Mouse (Mus musculus): ENCODE data around the gene Esr2. TPM values are rescaled to one million over a fixed set of nuclear protein-coding genes. Genes with fewer than 3 reads are reported as not detected.
"Not testable (repeated sequence)": the region's sequence is repeated elsewhere in the genome, so short reads cannot be mapped to it uniquely, and the experiment has no call there.

Gene Esr2
- total and polyA plus RNA-seq, 2 experiments from 2014 or later: 0.14 to 1.2 TPM

- no peak for TF ChIP-seq CTCF (IDR thresholded peaks at IDR 0.05; ENCODE audit: low read depth)
- TF ChIP-seq EP300 (IDR thresholded peaks at IDR 0.05; ENCODE audit: low read depth): no peak
- ATAC-seq (ENCODE audit: insufficient read depth, low read depth): no peak
- no peaks in the 10 kb centered on the region for H3K27me3 ChIP-seq (ENCODE audit: control insufficient read depth, insufficient read depth, low read length)
- no peak for DNase-seq (ENCODE audit: low spot score)
- WGBS: 57% methylated on average over 6 of the region's 6 CpGs
- no peaks in the 10 kb centered on the region for H3K36me3 ChIP-seq (replicated peaks; ENCODE audit: control insufficient read depth, insufficient read depth, low read length)
- H3K4me3 ChIP-seq (ENCODE audit: low read depth, low read length): no peak overlapping the region
- 0 out of 2 replicates have a peak, but pooled peaks cover 3% of the 10 kb centered on the region for H3K4me1 ChIP-seq (ENCODE audit: control insufficient read depth, insufficient read depth)
- H3K9ac ChIP-seq (replicated peaks; ENCODE audit: low read depth, low read length): no peak overlapping the region
- no peak overlapping the region for H3K27ac ChIP-seq (ENCODE audit: low read depth)
- no peak overlapping the region for H3K4me2 ChIP-seq (ENCODE audit: low read depth, low read length)
- no peaks in the 10 kb centered on the region for H3K9me3 ChIP-seq (replicated peaks; ENCODE audit: control insufficient read depth, low read length)
Observed at GRCm38 (mm10) chr12:76136701-76137100, 40.4 kb downstream of the Esr2 start.

GRCm38 (mm10) chr12:76133081-76133480 lies 44.0 kb downstream of the Esr2 start:
- not testable (repeated sequence) for ATAC-seq (ENCODE audit: insufficient read depth, low read depth)

GRCm38 (mm10) chr12:76132591-76132990 lies 44.5 kb downstream of the Esr2 start:
- Histone ChIP-seq H3K36me3 (replicated peaks; ENCODE audit: control insufficient read depth, insufficient read depth, low read length) (no peaks in the 10 kb centered on the region), H3K9ac (replicated peaks; ENCODE audit: low read depth, low read length) (no peak overlapping the region), H3K27me3 (ENCODE audit: control insufficient read depth, insufficient read depth, low read length) (no peaks in the 10 kb centered on the region), H3K9me3 (replicated peaks; ENCODE audit: control insufficient read depth, low read length) (no peaks in the 10 kb centered on the region), H3K27ac (ENCODE audit: low read depth) (no peak overlapping the region), H3K4me2 (ENCODE audit: low read depth, low read length) (no peak overlapping the region), H3K4me3 (ENCODE audit: low read depth, low read length) (no peak overlapping the region), H3K4me1 (ENCODE audit: control insufficient read depth, insufficient read depth) (0 out of 2 replicates have a peak, but pooled peaks cover 3% of the 10 kb centered on the region)
- TF ChIP-seq EP300 (IDR thresholded peaks at IDR 0.05; ENCODE audit: low read depth): no peak
- no peak for TF ChIP-seq CTCF (IDR thresholded peaks at IDR 0.05; ENCODE audit: low read depth)
- WGBS: 51% methylated on average over 4 of the region's 4 CpGs
- ATAC-seq (ENCODE audit: insufficient read depth, low read depth) (no peak), DNase-seq (ENCODE audit: low spot score) (no peak)

More at GRCm38 (mm10) chr12:76133081-76133480, 44.0 kb downstream of the Esr2 start:
- H3K4me2 ChIP-seq (ENCODE audit: low read depth, low read length); H3K27ac ChIP-seq (ENCODE audit: low read depth); H3K9ac ChIP-seq (replicated peaks; ENCODE audit: low read depth, low read length); H3K36me3 ChIP-seq (replicated peaks; ENCODE audit: control insufficient read depth, insufficient read depth, low read length); H3K4me1 ChIP-seq (ENCODE audit: control insufficient read depth, insufficient read depth); H3K4me3 ChIP-seq (ENCODE audit: low read depth, low read length); H3K9me3 ChIP-seq (replicated peaks; ENCODE audit: control insufficient read depth, low read length); H3K27me3 ChIP-seq (ENCODE audit: control insufficient read depth, insufficient read depth, low read length); DNase-seq (ENCODE audit: low spot score): not testable (repeated sequence)
- 80% methylated on average over 9 of the region's 9 CpGs for WGBS

GRCm38 (mm10) chr12:76130891-76131290 lies 46.2 kb downstream of the Esr2 start:
- no peak for DNase-seq (ENCODE audit: low spot score)
- no peak for ATAC-seq (ENCODE audit: insufficient read depth, low read depth)
- Histone ChIP-seq H3K4me1 (ENCODE audit: control insufficient read depth, insufficient read depth) (0 out of 2 replicates have a peak, but pooled peaks cover 3% of the 10 kb centered on the region), H3K9me3 (replicated peaks; ENCODE audit: control insufficient read depth, low read length) (no peaks in the 10 kb centered on the region), H3K27ac (ENCODE audit: low read depth) (no peak overlapping the region), H3K36me3 (replicated peaks; ENCODE audit: control insufficient read depth, insufficient read depth, low read length) (no peaks in the 10 kb centered on the region), H3K27me3 (ENCODE audit: control insufficient read depth, insufficient read depth, low read length) (no peaks in the 10 kb centered on the region), H3K9ac (replicated peaks; ENCODE audit: low read depth, low read length) (no peak overlapping the region), H3K4me3 (ENCODE audit: low read depth, low read length) (no peak overlapping the region), H3K4me2 (ENCODE audit: low read depth, low read length) (no peak overlapping the region)
- TF ChIP-seq CTCF (IDR thresholded peaks at IDR 0.05; ENCODE audit: low read depth): no peak
- no peak for TF ChIP-seq EP300 (IDR thresholded peaks at IDR 0.05; ENCODE audit: low read depth)
- WGBS: 86% methylated on average over 6 of the region's 6 CpGs

GRCm38 (mm10) chr12:76130281-76130680 lies 46.8 kb downstream of the Esr2 start:
- Histone ChIP-seq H3K36me3 (replicated peaks; ENCODE audit: control insufficient read depth, insufficient read depth, low read length) (no peaks in the 10 kb centered on the region), H3K27ac (ENCODE audit: low read depth) (no peak overlapping the region), H3K27me3 (ENCODE audit: control insufficient read depth, insufficient read depth, low read length) (no peaks in the 10 kb centered on the region), H3K9ac (replicated peaks; ENCODE audit: low read depth, low read length) (no peak overlapping the region), H3K4me3 (ENCODE audit: low read depth, low read length) (no peak overlapping the region), H3K4me1 (ENCODE audit: control insufficient read depth, insufficient read depth) (0 out of 2 replicates have a peak, but pooled peaks cover 3% of the 10 kb centered on the region), H3K9me3 (replicated peaks; ENCODE audit: control insufficient read depth, low read length) (no peaks in the 10 kb centered on the region), H3K4me2 (ENCODE audit: low read depth, low read length) (no peak overlapping the region)
- TF ChIP-seq CTCF (IDR thresholded peaks at IDR 0.05; ENCODE audit: low read depth) (peak; percentile 47), EP300 (IDR thresholded peaks at IDR 0.05; ENCODE audit: low read depth) (no peak)
- DNase-seq (ENCODE audit: low spot score): peak; percentile 56
- no peak for ATAC-seq (ENCODE audit: insufficient read depth, low read depth)
- WGBS: 26% methylated on average over 4 of the region's 4 CpGs

GRCm38 (mm10) chr12:76128831-76129230 lies 48.2 kb downstream of the Esr2 start:
- Histone ChIP-seq H3K4me3 (ENCODE audit: low read depth, low read length) (no peak overlapping the region), H3K9ac (replicated peaks; ENCODE audit: low read depth, low read length) (no peak overlapping the region), H3K36me3 (replicated peaks; ENCODE audit: control insufficient read depth, insufficient read depth, low read length) (no peaks in the 10 kb centered on the region), H3K9me3 (replicated peaks; ENCODE audit: control insufficient read depth, low read length) (no peaks in the 10 kb centered on the region), H3K27ac (ENCODE audit: low read depth) (no peak overlapping the region), H3K4me1 (ENCODE audit: control insufficient read depth, insufficient read depth) (0 out of 2 replicates have a peak, but pooled peaks cover 3% of the 10 kb centered on the region), H3K27me3 (ENCODE audit: control insufficient read depth, insufficient read depth, low read length) (no peaks in the 10 kb centered on the region), H3K4me2 (ENCODE audit: low read depth, low read length) (no peak overlapping the region)
- DNase-seq (ENCODE audit: low spot score): no peak
- WGBS: 77% methylated on average over 10 of the region's 10 CpGs
- no peak for ATAC-seq (ENCODE audit: insufficient read depth, low read depth)
- TF ChIP-seq CTCF (IDR thresholded peaks at IDR 0.05; ENCODE audit: low read depth) (no peak), EP300 (IDR thresholded peaks at IDR 0.05; ENCODE audit: low read depth) (no peak)
